Mouse (Mus musculus) spleen, adult 2 months (tissue): Measurements from ENCODE around the gene Upk1a.

Source experiments
- CTCF ChIP-seq: fragments of 200-500 bp; IDR thresholded peaks from 2 replicates; pipeline ENCODE4 v1.5.1; 2011; ENCODE audit warnings: mild to moderate bottlenecking, inconsistent platforms; ENCODE audit not compliant: insufficient read depth, insufficient read length, insufficient replicate concordance; ENCODE audit errors: extremely low read depth
- POLR2A ChIP-seq: fragments of 200-500 bp; IDR thresholded peaks from 2 replicates; pipeline ENCODE4 v1.6.1; 2011; ENCODE audit warnings: low read depth, low read length, inconsistent platforms

- TF ChIP-seq POLR2A (no peak), CTCF (no peak)
Measured at GRCm38 (mm10) chr7:30604944-30605343, 7.7 kb downstream of the Upk1a start.
